Mouse (Mus musculus) midbrain, embryonic 14.5 days (tissue): Measurements from ENCODE around the gene Olfr1053. TPM values are rescaled to one million over a fixed set of nuclear protein-coding genes. Genes with fewer than 3 reads are reported as not detected.
"Not testable (repeated sequence)": the region's sequence is repeated elsewhere in the genome, so short reads cannot be mapped to it uniquely, and the experiment has no call there.

Experiments used
- ATAC-seq: fragments of 200-750 bp; cut with Nextera tagmentation; 2 replicates; pipeline ENCODE4 v1.8.0; 2017; ENCODE audit warnings: moderate number of reproducible peaks, moderate library complexity; ENCODE audit not compliant: low FRiP score, low TSS enrichment
- DNase-seq: peaks from one replicate; pipeline ENCODE4 v3.0.0-alpha.2; 2015
- H3K27ac ChIP-seq: fragments of 300-500 bp; sonication (generic); replicated peaks from 2 replicates; pipeline ENCODE4 v1.5.1; 2014; ENCODE audit warnings: mild to moderate bottlenecking, low read depth, low read length, moderate library complexity
- H3K27me3 ChIP-seq: fragments of 300-500 bp; sonication (generic); 2 replicates; pipeline ENCODE4 v1.6.1; 2014; ENCODE audit warnings: low read length, control low read depth, mixed read lengths; ENCODE audit not compliant: control insufficient read depth, insufficient read depth
- H3K36me3 ChIP-seq: fragments of 300-500 bp; sonication (generic); 2 replicates; pipeline ENCODE4 v1.6.1; 2014; ENCODE audit warnings: low read length, control low read depth; ENCODE audit not compliant: control insufficient read depth, insufficient read depth
- H3K4me1 ChIP-seq: fragments of 300-500 bp; sonication (generic); 2 replicates; pipeline ENCODE4 v1.6.1; 2014; ENCODE audit warnings: mild to moderate bottlenecking, antibody characterized with exemption, low read length, control low read depth; ENCODE audit not compliant: control insufficient read depth, insufficient read depth
- H3K4me2 ChIP-seq: fragments of 300-500 bp; sonication (generic); 2 replicates; pipeline ENCODE4 v1.6.1; 2014; ENCODE audit warnings: mild to moderate bottlenecking, low read length, moderate library complexity
- H3K4me3 ChIP-seq: fragments of 300-500 bp; sonication (generic); replicated peaks from 2 replicates; pipeline ENCODE4 v1.5.1; 2014; ENCODE audit warnings: low read depth, low read length
- H3K9ac ChIP-seq: fragments of 300-500 bp; sonication (generic); replicated peaks from 2 replicates; pipeline ENCODE4 v1.6.1; 2014; ENCODE audit warnings: mild to moderate bottlenecking, low read length, moderate library complexity
- H3K9me3 ChIP-seq: fragments of 300-500 bp; sonication (generic); 2 replicates; pipeline ENCODE4 v1.6.1; 2016; ENCODE audit warnings: low read length, control low read depth, mixed read lengths; ENCODE audit not compliant: control insufficient read depth
- WGBS: fragments of 180-500 bp; shearing (Covaris S2); extraction: QIAGEN DNeasy Blood & Tissue Kit; methylation state at CpG from one replicate; pipeline ENCODE4 v1.1.7; 2014; 5-methylcytosine and 5-hydroxymethylcytosine counted together
- polyA plus RNA-seq: library from polyadenylated mRNA; unstranded; fragments of >200 nt; fragmentation: Nextera tagmentation; extraction: Ambion mirVana; gene quantifications from 2 replicates; pipeline ENCODE4 v1.2.1, GENCODE M21; 2014

The Olfr1053 gene
- polyA plus RNA-seq = not detected in 2 replicates

GRCm38 (mm10) chr2:86315184-86315583 lies at the start of gene Olfr1053:
TSS of gene Olfr1053 (minus strand) at chr2:86315284.
- ATAC-seq (no peak), DNase-seq (no peak)
- Histone ChIP-seq H3K4me2 (no peak within 1 kb of the TSS), H3K27me3 (no peaks in the 10 kb centered on the region), H3K4me3 (no peak within 1 kb of the TSS), H3K36me3 (no peaks in the 10 kb centered on the region), H3K9me3 (no peaks in the 10 kb centered on the region), H3K4me1 (no peaks in the 10 kb centered on the region), H3K9ac (no peak within 1 kb of the TSS), H3K27ac (no peak within 1 kb of the TSS)
- 65% methylated on average over 3 of the region's 3 CpGs for WGBS

- Histone ChIP-seq H3K36me3 (no peaks in the 10 kb centered on the region), H3K4me3 (no peak within 1 kb of the TSS), H3K4me2 (no peak within 1 kb of the TSS), H3K27ac (no peak within 1 kb of the TSS), H3K27me3 (no peaks in the 10 kb centered on the region), H3K9me3 (no peaks in the 10 kb centered on the region), H3K9ac (no peak within 1 kb of the TSS), H3K4me1 (no peaks in the 10 kb centered on the region)
- DNase-seq (no peak), ATAC-seq (no peak)
These were observed 47.3 kb upstream of the Olfr1053 start, which contains the start of gene Olfr1056 for GRCm38 (mm10) chr2:86362369-86362768. TSS of gene Olfr1056 (minus strand) at chr2:86362469.

- not testable (repeated sequence) for H3K9ac ChIP-seq, H3K4me1 ChIP-seq, H3K4me2 ChIP-seq, H3K27ac ChIP-seq, ATAC-seq, DNase-seq, H3K36me3 ChIP-seq, H3K4me3 ChIP-seq, H3K9me3 ChIP-seq, H3K27me3 ChIP-seq
- WGBS = 91% methylated on average over 1 of the region's 1 CpGs
These were observed 36.7 kb upstream of the Olfr1053 start for GRCm38 (mm10) chr2:86351751-86352150.

GRCm38 (mm10) chr2:86350184-86350583 lies 35.1 kb upstream of the Olfr1053 start, which contains the start of gene Olfr1055:
TSS of gene Olfr1055 (minus strand) at chr2:86350284.
- WGBS = 89% methylated on average over 5 of the region's 5 CpGs
- Histone ChIP-seq H3K9ac (no peak within 1 kb of the TSS), H3K4me2 (no peak within 1 kb of the TSS), H3K36me3 (no peaks in the 10 kb centered on the region), H3K4me3 (no peak within 1 kb of the TSS), H3K9me3 (no peaks in the 10 kb centered on the region), H3K27ac (no peak within 1 kb of the TSS), H3K4me1 (no peaks in the 10 kb centered on the region), H3K27me3 (no peaks in the 10 kb centered on the region)
- no peak for DNase-seq
- no peak for ATAC-seq

- Histone ChIP-seq H3K9me3 (no peaks in the 10 kb centered on the region), H3K27ac (no peak within 1 kb of the TSS), H3K9ac (no peak within 1 kb of the TSS), H3K4me1 (no peaks in the 10 kb centered on the region), H3K27me3 (no peaks in the 10 kb centered on the region), H3K4me3 (no peak within 1 kb of the TSS), H3K36me3 (no peaks in the 10 kb centered on the region), H3K4me2 (no peak within 1 kb of the TSS)
- ATAC-seq (no peak), DNase-seq (no peak)
- 91% methylated on average over 3 of the region's 3 CpGs for WGBS
These were observed 20.2 kb upstream of the Olfr1053 start, which contains the start of gene Olfr1054 for GRCm38 (mm10) chr2:86335333-86335732. TSS of gene Olfr1054 (minus strand) at chr2:86335433.

GRCm38 (mm10) chr2:86292155-86292554 lies 22.9 kb downstream of the Olfr1053 start, which contains the start of gene Olfr1052:
TSS of gene Olfr1052 (plus strand) at chr2:86292455.
- H3K27me3 ChIP-seq = no peaks in the 10 kb centered on the region
- no peak within 1 kb of the TSS for H3K4me3 ChIP-seq
- no peak within 1 kb of the TSS for H3K9ac ChIP-seq
- no peaks in the 10 kb centered on the region for H3K4me1 ChIP-seq
- no peaks in the 10 kb centered on the region for H3K9me3 ChIP-seq
- DNase-seq = no peak
- H3K4me2 ChIP-seq = no peak within 1 kb of the TSS
- no peak within 1 kb of the TSS for H3K27ac ChIP-seq
- H3K36me3 ChIP-seq = no peaks in the 10 kb centered on the region
- ATAC-seq = no peak

- not testable (repeated sequence) for H3K4me3 ChIP-seq, DNase-seq, H3K4me2 ChIP-seq, H3K27me3 ChIP-seq, H3K4me1 ChIP-seq, H3K9me3 ChIP-seq, ATAC-seq, H3K27ac ChIP-seq, H3K9ac ChIP-seq, H3K36me3 ChIP-seq
These were observed 36.1 kb downstream of the Olfr1053 start, which contains the start of gene Olfr1051 for GRCm38 (mm10) chr2:86278988-86279387. TSS of gene Olfr1051 (minus strand) at chr2:86279088.

Other genes starting within 250 kb of the Olfr1053 start
- gene Olfr1036, start 241.3 kb downstream of the Olfr1053 start, polyA plus RNA-seq = not detected in 2 replicates
- gene Olfr1037, start 227.9 kb downstream of the Olfr1053 start, polyA plus RNA-seq = not detected in 2 replicates
- gene Olfr1039, start 179.4 kb downstream of the Olfr1053 start, polyA plus RNA-seq = not detected in 2 replicates
- gene Olfr1040, start 168.6 kb downstream of the Olfr1053 start, polyA plus RNA-seq = not detected in 2 replicates
- not detected in 2 replicates for gene Olfr1042, start 153.4 kb downstream of the Olfr1053 start, polyA plus RNA-seq
- gene Olfr1043, start 147.8 kb downstream of the Olfr1053 start, polyA plus RNA-seq = not detected in 2 replicates
- not detected in 2 replicates for gene Olfr1044, start 137.5 kb downstream of the Olfr1053 start, polyA plus RNA-seq
- not detected in 2 replicates for gene Olfr52, start 129.6 kb downstream of the Olfr1053 start, polyA plus RNA-seq
- not detected in 2 replicates for gene Olfr1045, start 112.3 kb downstream of the Olfr1053 start, polyA plus RNA-seq
- not detected in 2 replicates for gene Olfr1046, start 96.0 kb downstream of the Olfr1053 start, polyA plus RNA-seq
- gene Olfr1047, start 83.9 kb downstream of the Olfr1053 start, polyA plus RNA-seq = not detected in 2 replicates
- not detected in 2 replicates for gene Olfr1048, start 75.0 kb downstream of the Olfr1053 start, polyA plus RNA-seq
- gene Olfr1049, start 57.0 kb downstream of the Olfr1053 start, polyA plus RNA-seq = not detected in 2 replicates
- gene Olfr1051, start 36.2 kb downstream of the Olfr1053 start, polyA plus RNA-seq = not detected in 2 replicates
- not detected in 2 replicates for gene Olfr1052, start 22.8 kb downstream of the Olfr1053 start, polyA plus RNA-seq
- not detected in 2 replicates for gene Olfr1054, start 20.1 kb upstream of the Olfr1053 start, polyA plus RNA-seq
- gene Olfr1055, start 35.0 kb upstream of the Olfr1053 start, polyA plus RNA-seq = not detected in 2 replicates
- gene Olfr1056, start 47.2 kb upstream of the Olfr1053 start, polyA plus RNA-seq = not detected in 2 replicates
- gene Olfr1057, start 63.1 kb upstream of the Olfr1053 start, polyA plus RNA-seq = not detected in 2 replicates
- gene Olfr1058, start 73.3 kb upstream of the Olfr1053 start, polyA plus RNA-seq = not detected in 2 replicates
- gene Olfr1061, start 98.8 kb upstream of the Olfr1053 start, polyA plus RNA-seq = not detected in 2 replicates
- not detected in 2 replicates for gene Olfr1062, start 111.5 kb upstream of the Olfr1053 start, polyA plus RNA-seq
- not detected in 2 replicates for gene Olfr1065, start 135.3 kb upstream of the Olfr1053 start, polyA plus RNA-seq
- not detected in 2 replicates for gene Olfr1066, start 141.0 kb upstream of the Olfr1053 start, polyA plus RNA-seq
- gene Olfr228, start 172.1 kb upstream of the Olfr1053 start, polyA plus RNA-seq = not detected in 2 replicates
- gene Olfr1076, start 193.2 kb upstream of the Olfr1053 start, polyA plus RNA-seq = not detected in 2 replicates
- not detected in 2 replicates for gene Olfr1079, start 227.2 kb upstream of the Olfr1053 start, polyA plus RNA-seq
- not detected in 2 replicates for gene Olfr1080, start 243.0 kb upstream of the Olfr1053 start, polyA plus RNA-seq